Mouse (Mus musculus): ENCODE data around the gene Akt3. TPM values are rescaled to one million over a fixed set of nuclear protein-coding genes. Genes with fewer than 3 reads are reported as not detected.

Akt3 gene
- 8.2 and 20.2 TPM in 2 replicates for polyA plus RNA-seq (2011; ENCODE audit: insufficient read depth, insufficient read length, low replicate concordance, missing spikeins)

DNA sequence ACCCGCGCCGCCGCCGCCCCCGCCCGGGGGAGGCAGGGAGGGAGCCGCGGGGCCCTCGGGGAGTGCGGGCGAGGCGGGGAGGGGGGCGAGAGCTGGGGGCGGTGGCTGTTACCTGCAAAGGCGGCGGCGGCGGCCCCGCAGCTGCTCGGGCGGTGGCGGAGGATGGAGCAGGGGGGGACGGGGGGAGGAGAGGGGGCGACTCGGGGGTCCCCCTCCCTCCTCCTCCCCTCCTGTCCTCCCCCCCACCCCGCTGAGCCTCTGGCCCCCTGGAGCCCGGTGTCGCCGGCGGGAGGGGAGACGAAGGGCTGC lies at the start of gene Akt3:
TSS of gene Akt3 (minus strand) at position 170 of the 309 bp plus-strand sequence.
- H3K4me1 ChIP-seq (ENCODE audit: control insufficient read depth, insufficient read depth, low read length), result peaks cover 7% of the 10 kb centered on the region
- 2% methylated on average over 9 of the region's 32 CpGs for WGBS
- H3K4me3 ChIP-seq (replicated peaks; ENCODE audit: control insufficient read depth, low read depth, low read length), result peak within 1 kb of the TSS; percentile 72
- peak within 1 kb of the TSS; percentile 97 for H3K27ac ChIP-seq (ENCODE audit: control insufficient read depth, insufficient read depth, low read depth, low read length, poor library complexity)
- no peak for TF ChIP-seq POLR2A (IDR thresholded peaks at IDR 0.05; ENCODE audit: borderline replicate concordance, control insufficient read depth, low read depth, low read length)
- TF ChIP-seq CTCF (IDR thresholded peaks at IDR 0.05; ENCODE audit: control insufficient read depth, insufficient read depth, low read length), result no peak

DNA sequence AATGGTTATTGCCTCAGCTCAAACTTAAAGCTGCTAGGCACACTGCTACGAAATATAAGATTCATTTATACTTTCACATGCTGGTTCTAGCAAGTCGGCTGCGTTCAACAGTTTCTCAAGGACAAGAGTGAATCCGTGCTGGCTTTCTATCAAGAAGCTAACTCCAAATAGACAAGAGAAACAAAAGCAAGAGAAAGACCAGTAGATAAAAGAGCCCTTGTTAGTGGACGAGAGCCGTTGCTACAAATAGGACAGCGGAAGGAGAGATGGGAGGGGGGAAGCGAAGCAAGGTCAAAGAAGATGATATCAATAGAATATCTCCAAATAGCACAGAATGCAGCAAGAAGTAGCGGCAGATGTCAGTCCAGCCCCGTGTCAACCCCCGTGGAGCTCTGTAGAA lies 49.5 kb upstream of the Akt3 start:
- TF ChIP-seq POLR2A (IDR thresholded peaks at IDR 0.05; ENCODE audit: borderline replicate concordance, control insufficient read depth, low read depth, low read length) (no peak), CTCF (IDR thresholded peaks at IDR 0.05; ENCODE audit: control insufficient read depth, insufficient read depth, low read length) (no peak)
- Histone ChIP-seq H3K4me1 (ENCODE audit: control insufficient read depth, insufficient read depth, low read length) (no peaks in the 10 kb centered on the region), H3K27ac (ENCODE audit: control insufficient read depth, insufficient read depth, low read depth, low read length, poor library complexity) (no peak overlapping the region), H3K4me3 (replicated peaks; ENCODE audit: control insufficient read depth, low read depth, low read length) (no peak overlapping the region)
- 85% methylated on average over 11 of the region's 11 CpGs for WGBS

- no peak overlapping the region for H3K27ac ChIP-seq (ENCODE audit: control insufficient read depth, insufficient read depth, low read depth, low read length, poor library complexity)
- H3K4me3 ChIP-seq (replicated peaks; ENCODE audit: control insufficient read depth, low read depth, low read length), result no peak overlapping the region
- WGBS, result 87% methylated on average over 1 of the region's 1 CpGs
- no peaks in the 10 kb centered on the region for H3K4me1 ChIP-seq (ENCODE audit: control insufficient read depth, insufficient read depth, low read length)
- TF ChIP-seq POLR2A (IDR thresholded peaks at IDR 0.05; ENCODE audit: borderline replicate concordance, control insufficient read depth, low read depth, low read length) (no peak), CTCF (IDR thresholded peaks at IDR 0.05; ENCODE audit: control insufficient read depth, insufficient read depth, low read length) (no peak)
These were observed 40.2 kb upstream of the Akt3 start for GRCm38 (mm10) chr1:177298231-177298630.

- H3K27ac ChIP-seq (ENCODE audit: control insufficient read depth, insufficient read depth, low read depth, low read length, poor library complexity), result no peak overlapping the region
- no peaks in the 10 kb centered on the region for H3K4me1 ChIP-seq (ENCODE audit: control insufficient read depth, insufficient read depth, low read length)
- H3K4me3 ChIP-seq (replicated peaks; ENCODE audit: control insufficient read depth, low read depth, low read length), result no peak overlapping the region
- 61% methylated on average over 3 of the region's 3 CpGs for WGBS
- TF ChIP-seq CTCF (IDR thresholded peaks at IDR 0.05; ENCODE audit: control insufficient read depth, insufficient read depth, low read length) (no peak), POLR2A (IDR thresholded peaks at IDR 0.05; ENCODE audit: borderline replicate concordance, control insufficient read depth, low read depth, low read length) (no peak)
These were observed 28.8 kb upstream of the Akt3 start for GRCm38 (mm10) chr1:177286764-177287163.

DNA sequence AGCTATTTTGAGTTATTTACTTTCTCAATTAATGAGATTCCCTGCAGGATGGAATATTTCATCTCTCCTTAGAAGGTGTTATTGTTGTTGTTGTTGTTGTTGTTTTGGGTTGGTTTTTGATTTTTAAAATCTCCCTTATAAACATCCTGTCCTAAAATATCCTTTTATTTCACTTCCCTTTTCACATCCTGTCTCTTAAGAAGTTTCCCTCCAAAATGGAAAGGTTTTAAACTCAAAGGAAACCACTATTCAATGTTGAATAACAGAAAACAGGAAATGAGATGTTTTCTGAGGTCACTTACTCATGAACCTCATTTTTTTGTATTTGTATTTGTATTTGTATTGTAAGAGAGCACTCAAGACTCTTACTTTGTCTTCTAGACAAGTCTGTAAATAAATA lies 23.9 kb upstream of the Akt3 start:
- TF ChIP-seq POLR2A (IDR thresholded peaks at IDR 0.05; ENCODE audit: borderline replicate concordance, control insufficient read depth, low read depth, low read length) (no peak), CTCF (IDR thresholded peaks at IDR 0.05; ENCODE audit: control insufficient read depth, insufficient read depth, low read length) (no peak)

GRCm38 (mm10) chr1:177277361-177277760 lies 19.4 kb upstream of the Akt3 start:
- WGBS, result 95% methylated on average over 5 of the region's 5 CpGs
- H3K27ac ChIP-seq (ENCODE audit: control insufficient read depth, insufficient read depth, low read depth, low read length, poor library complexity), result no peak overlapping the region
- TF ChIP-seq CTCF (IDR thresholded peaks at IDR 0.05; ENCODE audit: control insufficient read depth, insufficient read depth, low read length) (no peak), POLR2A (IDR thresholded peaks at IDR 0.05; ENCODE audit: borderline replicate concordance, control insufficient read depth, low read depth, low read length) (no peak)

More for the DNA sequence above, 23.9 kb upstream of the Akt3 start:
- no peaks in the 10 kb centered on the region for H3K4me1 ChIP-seq (ENCODE audit: control insufficient read depth, insufficient read depth, low read length)
- H3K27ac ChIP-seq (ENCODE audit: control insufficient read depth, insufficient read depth, low read depth, low read length, poor library complexity), result no peak overlapping the region
- H3K4me3 ChIP-seq (replicated peaks; ENCODE audit: control insufficient read depth, low read depth, low read length), result no peak overlapping the region

GRCm38 (mm10) chr1:177267645-177268044 lies 9.6 kb upstream of the Akt3 start:
- H3K4me1 ChIP-seq (ENCODE audit: control insufficient read depth, insufficient read depth, low read length), result no peaks in the 10 kb centered on the region; the same call in 1 of the 2 replicates
- 74% methylated on average over 1 of the region's 1 CpGs for WGBS
- no peak for TF ChIP-seq POLR2A (IDR thresholded peaks at IDR 0.05; ENCODE audit: borderline replicate concordance, control insufficient read depth, low read depth, low read length)
- no peak overlapping the region for H3K4me3 ChIP-seq (replicated peaks; ENCODE audit: control insufficient read depth, low read depth, low read length)
- no peak overlapping the region for H3K27ac ChIP-seq (ENCODE audit: control insufficient read depth, insufficient read depth, low read depth, low read length, poor library complexity)

More at GRCm38 (mm10) chr1:177277361-177277760, 19.4 kb upstream of the Akt3 start:
- no peaks in the 10 kb centered on the region for H3K4me1 ChIP-seq (ENCODE audit: control insufficient read depth, insufficient read depth, low read length)
- H3K4me3 ChIP-seq (replicated peaks; ENCODE audit: control insufficient read depth, low read depth, low read length), result no peak overlapping the region

- no peak overlapping the region for H3K27ac ChIP-seq (ENCODE audit: control insufficient read depth, insufficient read depth, low read depth, low read length, poor library complexity)
- H3K4me3 ChIP-seq (replicated peaks; ENCODE audit: control insufficient read depth, low read depth, low read length), result no peak overlapping the region
- H3K4me1 ChIP-seq (ENCODE audit: control insufficient read depth, insufficient read depth, low read length), result peaks cover 7% of the 10 kb centered on the region
- 37% methylated on average over 2 of the region's 2 CpGs for WGBS
- no peak for TF ChIP-seq CTCF (IDR thresholded peaks at IDR 0.05; ENCODE audit: control insufficient read depth, insufficient read depth, low read length)
- TF ChIP-seq POLR2A (IDR thresholded peaks at IDR 0.05; ENCODE audit: borderline replicate concordance, control insufficient read depth, low read depth, low read length), result no peak
These were observed 4.9 kb upstream of the Akt3 start for GRCm38 (mm10) chr1:177262926-177263325.

GRCm38 (mm10) chr1:177260796-177261195 lies 2.8 kb upstream of the Akt3 start:
- peaks cover 7% of the 10 kb centered on the region for H3K4me1 ChIP-seq (ENCODE audit: control insufficient read depth, insufficient read depth, low read length)
- TF ChIP-seq CTCF (IDR thresholded peaks at IDR 0.05; ENCODE audit: control insufficient read depth, insufficient read depth, low read length) (no peak), POLR2A (IDR thresholded peaks at IDR 0.05; ENCODE audit: borderline replicate concordance, control insufficient read depth, low read depth, low read length) (no peak)
- 7% methylated on average over 4 of the region's 4 CpGs for WGBS
- no peak overlapping the region for H3K27ac ChIP-seq (ENCODE audit: control insufficient read depth, insufficient read depth, low read depth, low read length, poor library complexity)
- H3K4me3 ChIP-seq (replicated peaks; ENCODE audit: control insufficient read depth, low read depth, low read length), result no peak overlapping the region
